Mouse (Mus musculus): Measurements from ENCODE around the gene Npy. TPM values are rescaled to one million over a fixed set of nuclear protein-coding genes. Genes with fewer than 3 reads are reported as not detected.

Gene Npy
- total RNA-seq, 2 experiments from 2014 or later = 233 to 238 TPM

GRCm38 (mm10) chr6:49875160-49875559 is 52.6 kb downstream of the Npy start:
- no peak for DNase-seq (ENCODE audit: low spot score in 2 of 2)
- intact Hi-C loops (cut with DNase I) = no loop called here

GRCm38 (mm10) chr6:49875791-49876190 is 53.3 kb downstream of the Npy start:
- DNase-seq (ENCODE audit: low spot score in 2 of 2) = peak in 1 of 2 experiments; percentile 9
- intact Hi-C loops (cut with DNase I) = no loop called here

All from left cerebral cortex, postnatal 25 days (tissue).